Mouse (Mus musculus): ENCODE measurements around the gene Tcstv3. TPM values are rescaled to one million over a fixed set of nuclear protein-coding genes. Genes with fewer than 3 reads are reported as not detected.
"Not testable (repeated sequence)": the region's sequence is repeated elsewhere in the genome, so short reads cannot be mapped to it uniquely, and the experiment has no call there.

Tcstv3 gene
- polyA plus RNA-seq (2016; fragmentation: Nextera tagmentation; extraction: Ambion mirVana): not detected in 2 replicates

DNA sequence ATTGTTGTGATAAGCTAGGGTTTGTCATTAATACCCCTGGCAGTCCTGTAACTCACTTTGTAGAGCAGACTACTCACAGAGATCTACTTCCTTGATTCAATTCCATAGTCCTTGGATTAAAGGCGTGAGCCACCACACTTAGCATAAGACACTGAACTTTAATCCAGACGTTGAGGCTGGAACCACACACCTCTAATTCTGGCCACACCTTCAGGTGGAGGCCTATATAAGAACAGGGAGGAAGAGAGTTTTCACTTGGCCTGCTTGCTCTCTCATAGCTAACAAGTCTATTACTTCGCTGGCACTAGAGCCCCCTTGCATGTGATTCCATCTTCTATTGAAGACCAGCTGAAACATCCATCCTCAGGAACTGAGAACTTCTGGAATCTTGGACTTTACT lies at the start of gene Tcstv3:
TSS of gene Tcstv3 (plus strand) at position 301 of the 400 bp plus-strand sequence.
- DNase-seq (ENCODE audit: low spot score); H3K4me3 ChIP-seq; H3K27me3 ChIP-seq (replicated peaks; ENCODE audit: low read depth, poor library complexity, severe bottlenecking); H3K4me1 ChIP-seq; H3K9me3 ChIP-seq; H3K27ac ChIP-seq (replicated peaks); H3K36me3 ChIP-seq (replicated peaks): not testable (repeated sequence)
- 74% methylated on average over 3 of the region's 3 CpGs for WGBS

DNA sequence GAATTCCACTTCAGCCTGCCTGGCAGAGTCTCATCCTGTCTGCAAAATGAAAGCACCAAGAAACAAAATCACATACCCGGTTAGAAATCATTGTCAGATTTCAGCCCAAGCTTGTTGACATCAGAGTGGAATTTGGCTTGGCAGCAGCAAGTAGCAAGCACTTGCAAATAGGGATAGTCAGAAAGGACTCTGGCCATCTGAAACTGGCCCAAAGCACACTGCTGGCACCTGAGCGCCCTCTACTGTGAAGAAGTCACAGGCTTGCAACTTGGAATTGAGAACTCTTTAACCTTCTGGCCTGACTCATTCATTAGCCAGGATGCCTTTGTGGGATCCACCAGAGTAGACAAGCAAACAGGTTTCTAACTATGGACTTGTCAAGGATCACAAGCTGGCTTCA lies 38.8 kb upstream of the Tcstv3 start:
- not testable (repeated sequence) for H3K36me3 ChIP-seq (replicated peaks); H3K27ac ChIP-seq (replicated peaks); DNase-seq (ENCODE audit: low spot score); H3K27me3 ChIP-seq (replicated peaks; ENCODE audit: low read depth, poor library complexity, severe bottlenecking); H3K9me3 ChIP-seq; H3K4me1 ChIP-seq; H3K4me3 ChIP-seq
- 28% methylated on average over 2 of the region's 2 CpGs for WGBS

DNA sequence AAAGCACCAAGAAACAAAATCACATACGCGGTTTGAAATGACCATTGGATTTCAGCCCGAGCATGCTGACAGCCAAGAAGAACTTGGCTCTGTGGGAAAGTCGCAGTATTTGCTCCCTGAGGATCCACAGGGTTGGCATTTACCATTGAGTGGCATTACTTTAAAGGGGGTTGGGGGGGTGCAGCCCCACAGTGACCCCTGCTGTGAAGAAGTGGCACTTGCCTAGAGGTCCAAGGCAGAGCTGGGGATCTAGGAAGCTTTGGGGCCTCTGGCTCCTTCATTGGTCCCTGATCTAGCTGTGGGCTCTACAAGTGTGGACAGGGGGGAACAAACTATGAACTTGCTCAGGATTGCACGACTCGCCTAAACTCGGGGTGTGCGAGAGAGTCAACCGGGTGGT lies 37.9 kb upstream of the Tcstv3 start:
- DNase-seq (ENCODE audit: low spot score): no peak
- Histone ChIP-seq H3K9me3 (no peaks in the 10 kb centered on the region), H3K27ac (replicated peaks) (no peak overlapping the region), H3K36me3 (replicated peaks) (no peaks in the 10 kb centered on the region), H3K4me3 (no peak overlapping the region), H3K27me3 (replicated peaks; ENCODE audit: low read depth, poor library complexity, severe bottlenecking) (no peaks in the 10 kb centered on the region), H3K4me1 (no peaks in the 10 kb centered on the region)
- WGBS: 92% methylated on average over 9 of the region's 9 CpGs

DNA sequence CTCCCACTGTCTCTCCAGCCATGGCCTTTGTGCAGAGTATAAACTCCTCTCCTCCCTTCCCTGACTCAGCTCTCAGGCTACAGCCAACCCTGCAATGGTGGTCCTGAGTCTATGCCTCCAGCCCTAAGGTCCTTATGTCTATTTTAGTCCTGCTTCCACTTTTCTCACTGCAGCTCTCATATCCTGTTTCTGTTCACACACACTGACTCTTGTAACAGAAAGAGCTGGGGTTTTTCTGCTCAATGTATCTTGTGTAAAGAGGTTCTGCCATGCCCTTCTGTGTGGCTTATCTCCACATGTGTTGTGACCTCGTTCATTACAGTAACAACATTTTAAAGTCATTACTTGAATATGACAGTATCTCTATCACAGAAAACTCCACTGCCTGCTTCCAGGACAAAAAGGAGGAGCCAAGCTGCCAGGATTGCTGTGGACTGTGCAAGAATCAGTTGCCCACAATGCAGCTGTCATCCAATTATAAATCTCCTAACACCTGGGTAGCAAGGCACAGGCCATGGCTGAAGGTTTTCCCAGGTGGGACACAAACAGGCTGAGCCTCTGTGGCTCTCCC lies 17.3 kb upstream of the Tcstv3 start:
- Histone ChIP-seq H3K4me3 (no peak overlapping the region), H3K27ac (replicated peaks) (no peak overlapping the region), H3K9me3 (no peaks in the 10 kb centered on the region), H3K4me1 (no peaks in the 10 kb centered on the region), H3K36me3 (replicated peaks) (no peaks in the 10 kb centered on the region), H3K27me3 (replicated peaks; ENCODE audit: low read depth, poor library complexity, severe bottlenecking) (no peaks in the 10 kb centered on the region)
- DNase-seq (ENCODE audit: low spot score): no peak
- WGBS: 71% methylated on average over 1 of the region's 1 CpGs

DNA sequence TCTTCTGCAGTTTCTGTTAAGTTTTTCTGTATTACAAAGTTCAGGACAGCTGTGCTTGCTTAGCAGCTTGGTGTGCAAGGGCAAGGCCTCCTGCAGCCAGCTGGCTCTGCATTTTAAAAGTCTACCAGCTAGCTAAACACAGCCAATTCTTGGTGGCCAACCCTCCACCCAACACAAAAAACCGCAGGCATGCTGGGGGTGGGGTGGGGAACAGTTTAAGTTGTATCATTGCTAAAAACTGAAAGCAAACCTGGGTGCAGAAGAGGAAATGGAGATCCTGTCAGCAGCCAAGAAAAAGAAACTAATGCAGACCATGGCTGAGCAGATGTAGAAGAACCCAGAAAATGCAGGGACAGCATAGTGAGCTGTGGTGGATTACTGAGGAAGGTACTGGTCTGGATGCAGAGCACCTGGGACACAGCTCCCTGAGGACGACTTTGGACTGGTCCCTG lies 16.7 kb upstream of the Tcstv3 start, which contains the start of gene BC147527:
TSS of gene BC147527 (plus strand) at position 402 of the 452 bp plus-strand sequence.
- Histone ChIP-seq H3K27me3 (replicated peaks; ENCODE audit: low read depth, poor library complexity, severe bottlenecking) (no peaks in the 10 kb centered on the region), H3K4me1 (no peaks in the 10 kb centered on the region), H3K4me3 (no peak within 1 kb of the TSS), H3K36me3 (replicated peaks) (no peaks in the 10 kb centered on the region), H3K27ac (replicated peaks) (no peak within 1 kb of the TSS), H3K9me3 (no peaks in the 10 kb centered on the region)
- DNase-seq (ENCODE audit: low spot score): no peak
- WGBS: 48% methylated on average over 2 of the region's 2 CpGs

DNA sequence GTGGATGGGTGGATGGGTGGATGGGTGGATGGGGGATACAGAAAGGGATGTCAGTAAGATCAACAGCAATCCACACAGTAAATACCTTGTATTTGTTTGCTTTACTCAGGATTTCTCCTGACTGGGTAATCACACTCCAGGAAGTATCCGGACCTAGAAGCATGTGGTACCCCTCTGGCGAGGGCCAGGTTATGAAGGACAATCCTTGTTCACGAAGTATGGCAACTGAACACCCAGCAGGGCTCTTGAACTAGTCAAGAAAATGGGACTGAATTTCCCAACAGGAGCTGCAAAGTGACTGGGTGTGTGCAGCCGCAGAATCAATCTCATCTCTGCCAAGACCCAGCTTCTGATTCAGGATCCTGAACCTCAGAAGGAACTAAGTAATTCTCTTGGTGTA lies 15.8 kb upstream of the Tcstv3 start:
- no peak for DNase-seq (ENCODE audit: low spot score)
- no peaks in the 10 kb centered on the region for H3K9me3 ChIP-seq
- H3K36me3 ChIP-seq (replicated peaks): no peaks in the 10 kb centered on the region
- H3K27ac ChIP-seq (replicated peaks): no peak overlapping the region
- H3K4me3 ChIP-seq: no peak overlapping the region
- no peaks in the 10 kb centered on the region for H3K27me3 ChIP-seq (replicated peaks; ENCODE audit: low read depth, poor library complexity, severe bottlenecking)
- H3K4me1 ChIP-seq: no peaks in the 10 kb centered on the region
- 83% methylated on average over 4 of the region's 4 CpGs for WGBS

DNA sequence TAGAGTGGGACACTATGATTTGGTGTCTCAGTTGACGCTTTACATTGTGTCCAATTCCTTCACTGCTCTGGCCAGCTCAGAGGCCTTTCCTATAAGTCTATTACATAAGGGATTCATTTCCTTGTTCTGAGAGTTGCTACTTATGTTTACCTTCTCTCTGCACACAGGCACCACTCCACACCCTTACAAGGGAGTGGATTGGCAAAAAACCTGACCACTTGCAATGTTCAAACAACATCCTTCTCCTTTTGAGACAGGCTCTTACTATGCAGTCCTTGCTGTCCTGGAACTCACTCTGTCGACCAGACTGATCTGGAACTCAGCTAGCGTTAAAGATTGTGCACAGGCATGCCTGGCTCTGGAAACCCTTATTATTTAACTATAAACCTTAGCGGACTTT lies 5.9 kb upstream of the Tcstv3 start:
- no peak overlapping the region for H3K4me3 ChIP-seq
- no peaks in the 10 kb centered on the region for H3K36me3 ChIP-seq (replicated peaks)
- H3K27me3 ChIP-seq (replicated peaks; ENCODE audit: low read depth, poor library complexity, severe bottlenecking): peaks cover 7% of the 10 kb centered on the region; the same call in 1 of the 2 replicates
- H3K4me1 ChIP-seq: no peaks in the 10 kb centered on the region
- WGBS: 79% methylated on average over 4 of the region's 4 CpGs
- DNase-seq (ENCODE audit: low spot score): no peak
- H3K9me3 ChIP-seq: no peaks in the 10 kb centered on the region
- H3K27ac ChIP-seq (replicated peaks): no peak overlapping the region

DNA sequence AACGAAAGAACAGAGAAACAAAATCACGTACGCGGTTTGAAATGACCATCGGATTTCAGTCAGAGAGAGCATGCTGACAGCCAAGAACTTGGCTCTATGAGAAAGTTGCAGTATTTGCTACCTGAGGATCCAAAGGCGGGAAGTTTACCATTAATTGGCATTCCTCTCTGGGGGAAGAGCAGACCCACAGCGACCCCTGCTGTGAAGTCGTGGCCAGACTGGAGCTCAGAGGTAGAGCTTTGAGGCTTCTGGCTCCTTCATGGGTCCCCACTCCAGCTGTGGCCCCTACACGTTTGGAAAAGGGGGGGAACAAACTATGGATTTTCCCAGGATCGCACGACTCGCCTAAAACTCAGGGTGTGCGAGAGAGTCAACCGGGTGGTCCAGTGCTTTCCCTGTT lies 3.1 kb upstream of the Tcstv3 start:
- DNase-seq (ENCODE audit: low spot score): peak; percentile 36
- H3K36me3 ChIP-seq (replicated peaks): no peaks in the 10 kb centered on the region
- WGBS: 46% methylated on average over 14 of the region's 14 CpGs
- peaks cover 7% of the 10 kb centered on the region; the same call in 1 of the 2 replicates for H3K27me3 ChIP-seq (replicated peaks; ENCODE audit: low read depth, poor library complexity, severe bottlenecking)
- no peaks in the 10 kb centered on the region for H3K9me3 ChIP-seq
- no peak overlapping the region for H3K27ac ChIP-seq (replicated peaks)
- no peaks in the 10 kb centered on the region for H3K4me1 ChIP-seq
- no peak overlapping the region for H3K4me3 ChIP-seq

DNA sequence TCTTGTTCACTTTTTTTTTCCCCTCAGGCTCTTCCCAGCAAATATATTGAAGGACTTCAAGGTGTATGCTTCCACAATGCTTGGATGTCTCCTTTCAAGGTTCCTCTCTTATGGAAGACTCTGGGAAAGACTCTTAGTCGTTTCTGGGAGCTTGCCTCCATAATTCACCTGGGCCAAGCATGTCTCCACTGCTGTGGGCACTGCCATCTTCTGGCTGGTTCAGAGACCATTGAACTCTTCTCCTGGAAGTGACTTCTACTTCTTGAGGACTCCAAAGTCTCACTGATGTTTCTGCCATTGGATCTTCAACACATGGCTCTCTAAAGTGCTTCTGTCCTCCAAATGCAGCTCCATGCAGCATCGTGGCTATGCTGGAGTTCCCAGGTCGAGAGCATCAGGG lies 3.5 kb downstream of the Tcstv3 start:
- WGBS: 68% methylated on average over 3 of the region's 3 CpGs
- Histone ChIP-seq H3K4me1 (no peaks in the 10 kb centered on the region), H3K9me3 (peaks cover 3% of the 10 kb centered on the region; the same call in 1 of the 2 replicates), H3K27me3 (replicated peaks; ENCODE audit: low read depth, poor library complexity, severe bottlenecking) (no peaks in the 10 kb centered on the region), H3K36me3 (replicated peaks) (no peaks in the 10 kb centered on the region), H3K27ac (replicated peaks) (no peak overlapping the region), H3K4me3 (no peak overlapping the region)
- DNase-seq (ENCODE audit: low spot score): no peak

DNA sequence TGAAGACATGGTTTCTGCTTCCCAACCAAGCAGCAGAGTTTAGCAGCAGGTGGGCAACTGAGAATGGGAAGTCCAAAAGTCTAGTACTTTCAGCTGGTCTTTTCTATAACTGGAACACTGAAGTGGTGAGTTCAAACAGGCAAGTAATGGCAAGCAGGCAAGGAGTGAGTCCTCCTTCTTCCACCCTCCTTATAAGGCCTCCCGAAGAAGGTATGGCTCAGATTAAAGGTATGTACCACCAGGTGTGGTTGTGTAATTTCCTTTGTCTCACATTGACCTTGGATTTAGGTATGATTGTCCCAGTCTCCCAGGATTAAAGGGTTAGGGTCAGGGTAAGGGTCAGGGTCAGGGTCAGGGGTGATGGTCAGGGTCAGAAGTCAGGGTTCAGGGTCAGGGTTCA lies 4.0 kb downstream of the Tcstv3 start:
- no peak for DNase-seq (ENCODE audit: low spot score)
- H3K27ac ChIP-seq (replicated peaks): no peak overlapping the region
- H3K9me3 ChIP-seq: peaks cover 3% of the 10 kb centered on the region; the same call in 1 of the 2 replicates
- 88% methylated on average over 1 of the region's 1 CpGs for WGBS
- H3K36me3 ChIP-seq (replicated peaks): no peaks in the 10 kb centered on the region
- no peaks in the 10 kb centered on the region for H3K4me1 ChIP-seq
- H3K27me3 ChIP-seq (replicated peaks; ENCODE audit: low read depth, poor library complexity, severe bottlenecking): no peaks in the 10 kb centered on the region
- no peak overlapping the region for H3K4me3 ChIP-seq

Other genes starting within 250 kb of the Tcstv3 start
- gene Gm20767, start 176.6 kb upstream of the Tcstv3 start, polyA plus RNA-seq (2016; fragmentation: Nextera tagmentation; extraction: Ambion mirVana): not detected in 2 replicates
- gene Gm21818, start 144.4 kb upstream of the Tcstv3 start, polyA plus RNA-seq (2016; fragmentation: Nextera tagmentation; extraction: Ambion mirVana): not detected in 2 replicates
- not detected in 2 replicates for gene Gm21762, start 100.9 kb upstream of the Tcstv3 start, polyA plus RNA-seq (2016; fragmentation: Nextera tagmentation; extraction: Ambion mirVana)
- not detected in 2 replicates for gene Gm21731, start 77.8 kb upstream of the Tcstv3 start, polyA plus RNA-seq (2016; fragmentation: Nextera tagmentation; extraction: Ambion mirVana)
- not detected in 2 replicates for gene AF067061, start 53.8 kb upstream of the Tcstv3 start, polyA plus RNA-seq (2016; fragmentation: Nextera tagmentation; extraction: Ambion mirVana)
- gene BC147527, start 16.5 kb upstream of the Tcstv3 start, polyA plus RNA-seq (2016; fragmentation: Nextera tagmentation; extraction: Ambion mirVana): not detected in 2 replicates

Data from embryonic facial prominence, embryonic 10.5 days (tissue).